Mouse (Mus musculus): ENCODE results near the gene Zfp444. TPM values are rescaled to one million over a fixed set of nuclear protein-coding genes. Genes with fewer than 3 reads are reported as not detected.
A peak's percentile ranks its signal among the peaks of the same experiment; 100 is the strongest.

Gene Zfp444
- total RNA-seq (2021) = 10 to 100 TPM; 11.8 to 15.2 TPM

GRCm38 (mm10) chr7:6172006-6172649 lies at the start of gene Zfp444:
Zfp444 (plus strand) TSS chr7:6172226.
- DNase-seq = peak; percentile 98

GRCm38 (mm10) chr7:6126690-6127448 lies 45.2 kb upstream of the Zfp444 start:
- peak; percentile 86 for DNase-seq

- no peak for DNase-seq
Measured at GRCm38 (mm10) chr7:6130346-6130745, 41.7 kb upstream of the Zfp444 start.

GRCm38 (mm10) chr7:6132646-6133045 lies 39.4 kb upstream of the Zfp444 start:
- no peak for DNase-seq

GRCm38 (mm10) chr7:6136497-6136896 lies 35.5 kb upstream of the Zfp444 start:
- DNase-seq = no peak

- no peak for DNase-seq
Measured at GRCm38 (mm10) chr7:6139295-6139694, 32.7 kb upstream of the Zfp444 start.

GRCm38 (mm10) chr7:6143991-6144531 lies 28.0 kb upstream of the Zfp444 start:
- no peak for DNase-seq

- no peak for DNase-seq
Measured at GRCm38 (mm10) chr7:6145423-6146188, 26.4 kb upstream of the Zfp444 start.

GRCm38 (mm10) chr7:6146194-6146981 lies 25.6 kb upstream of the Zfp444 start:
- no peak for DNase-seq

- DNase-seq = peak; percentile 47
Measured at GRCm38 (mm10) chr7:6146982-6147325, 25.1 kb upstream of the Zfp444 start.

GRCm38 (mm10) chr7:6147688-6148087 lies 24.3 kb upstream of the Zfp444 start:
- no peak for DNase-seq

GRCm38 (mm10) chr7:6151266-6151665 lies 20.8 kb upstream of the Zfp444 start:
- no peak for DNase-seq

GRCm38 (mm10) chr7:6152036-6152435 lies 20.0 kb upstream of the Zfp444 start:
- no peak for DNase-seq

GRCm38 (mm10) chr7:6153131-6153530 lies 18.9 kb upstream of the Zfp444 start:
- DNase-seq = no peak

GRCm38 (mm10) chr7:6154164-6154563 lies 17.9 kb upstream of the Zfp444 start:
- DNase-seq = no peak

GRCm38 (mm10) chr7:6155031-6155872 lies 16.8 kb upstream of the Zfp444 start:
- peak; percentile 86 for DNase-seq

- DNase-seq = peak; percentile 98
Measured at GRCm38 (mm10) chr7:6155901-6156411, 16.1 kb upstream of the Zfp444 start, which contains the start of gene Zfp787. Zfp787 (minus strand) TSS chr7:6155997.

GRCm38 (mm10) chr7:6156901-6157472 lies 15.0 kb upstream of the Zfp444 start:
- no peak for DNase-seq

GRCm38 (mm10) chr7:6157479-6157878 lies 14.5 kb upstream of the Zfp444 start:
- no peak for DNase-seq

- DNase-seq = no peak
Measured at GRCm38 (mm10) chr7:6159604-6160003, 12.4 kb upstream of the Zfp444 start.

- no peak for DNase-seq
Measured at GRCm38 (mm10) chr7:6161541-6161940, 10.5 kb upstream of the Zfp444 start.

Data from heart, postnatal 4 days (tissue).